ENCODE assay signal across 30 mouse cellular contexts in genomic region chr2:120147364-120147763, GRCm38 (mm10). TPM values are rescaled to one million over a fixed set of nuclear protein-coding genes. Genes with fewer than 3 reads are reported as not detected.
DNase-seq lines count a peak whose midpoint lies in the region; ATAC-seq and TF ChIP-seq lines count a peak whose summit lies in the region.
"Had no signal": no experiment of that assay in that cellular context is flagged by ENCODE, and none has a peak within 500 bp of the region (broad histone marks: within the 10 kb centered on the region; RNA-seq: fewer than 3 reads in every experiment).

No protein-coding gene starts in this region.

- H3K9me3 ChIP-seq in heart, embryonic 12.5 days (replicated peaks), result no peaks in the 10 kb centered on the region
- H3K9me3 ChIP-seq in heart, embryonic 16.5 days (replicated peaks; ENCODE audit: control insufficient read depth, low read length), result no peaks in the 10 kb centered on the region
- H3K9me3 ChIP-seq: embryonic facial prominence, embryonic 10.5 days; embryonic facial prominence, embryonic 15.5 days; hindbrain, embryonic 12.5 days; intestine, embryonic 15.5 days; limb, embryonic 10.5 days; limb, embryonic 15.5 days; liver, embryonic 13.5 days; midbrain, embryonic 15.5 days had no signal

- H3K4me3 ChIP-seq in heart, embryonic 12.5 days, result no peak overlapping the region
- no peak overlapping the region for H3K4me3 ChIP-seq in heart, embryonic 16.5 days (ENCODE audit: low read length)
- H3K4me3 ChIP-seq in cerebellum, adult 2 months (replicated peaks; ENCODE audit: insufficient read depth, low read depth, low read length), result no peak overlapping the region
- H3K4me3 ChIP-seq: embryonic facial prominence, embryonic 10.5 days; embryonic facial prominence, embryonic 15.5 days; hindbrain, embryonic 12.5 days; intestine, embryonic 15.5 days; limb, embryonic 10.5 days; limb, embryonic 15.5 days; liver, embryonic 13.5 days; midbrain, embryonic 15.5 days had no signal

- H3K36me3 ChIP-seq in heart, embryonic 12.5 days, result peaks cover 26% of the 10 kb centered on the region
- peaks cover 11% of the 10 kb centered on the region; the same call in 1 of the 2 replicates for H3K36me3 ChIP-seq in heart, embryonic 16.5 days (ENCODE audit: control insufficient read depth, insufficient read depth)
- H3K36me3 ChIP-seq: embryonic facial prominence, embryonic 10.5 days; embryonic facial prominence, embryonic 15.5 days; hindbrain, embryonic 12.5 days; intestine, embryonic 15.5 days; limb, embryonic 10.5 days; limb, embryonic 15.5 days; liver, embryonic 13.5 days; midbrain, embryonic 15.5 days had no signal

- 18% methylated on average over 2 of the region's 2 CpGs for WGBS in heart, embryonic 12.5 days
- 15% methylated on average over 2 of the region's 2 CpGs for WGBS in heart, embryonic 16.5 days
- WGBS in cerebellum, adult 2 months, result 72% methylated on average over 2 of the region's 2 CpGs

- intact Hi-C loops in heart, postnatal 25 days (cut with DNase I), result no loop called here

- no peak overlapping the region for H3K9ac ChIP-seq in heart, embryonic 12.5 days
- 0 out of 2 replicates have a peak overlapping the region, but pooled peaks have one; percentile 5 for H3K9ac ChIP-seq in heart, embryonic 16.5 days (ENCODE audit: low read length)
- H3K9ac ChIP-seq: embryonic facial prominence, embryonic 15.5 days; hindbrain, embryonic 12.5 days; intestine, embryonic 15.5 days; limb, embryonic 15.5 days; liver, embryonic 13.5 days; midbrain, embryonic 15.5 days had no signal

- TF ChIP-seq CTCF in cerebellum, adult 2 months (IDR thresholded peaks at IDR 0.05; ENCODE audit: borderline replicate concordance, insufficient read depth, low read depth, low read length), result no peak

- no peak for TF ChIP-seq POLR2A in cerebellum, adult 2 months (IDR thresholded peaks at IDR 0.05; ENCODE audit: borderline replicate concordance, insufficient read depth, low read length)

- H3K4me2 ChIP-seq in heart, embryonic 12.5 days, result no peak overlapping the region
- peak overlapping the region; percentile 45 for H3K4me2 ChIP-seq in heart, embryonic 16.5 days (ENCODE audit: low read depth, low read length)
- H3K4me2 ChIP-seq: embryonic facial prominence, embryonic 15.5 days; hindbrain, embryonic 12.5 days; intestine, embryonic 15.5 days; limb, embryonic 15.5 days; liver, embryonic 13.5 days; midbrain, embryonic 15.5 days had no signal

- no peak for ATAC-seq in heart, embryonic 12.5 days (ENCODE audit: insufficient number of reproducible peaks, low FRiP score)
- no peak for ATAC-seq in heart, embryonic 16.5 days (replicated peaks; ENCODE audit: extremely low read depth, insufficient read depth, low FRiP score)
- ATAC-seq: forebrain, embryonic 14.5 days; hindbrain, postnatal 0 days; intestine, embryonic 15.5 days; lung, postnatal 0 days; midbrain, embryonic 15.5 days; Patski had no signal

- peaks cover 36% of the 10 kb centered on the region for H3K4me1 ChIP-seq in heart, embryonic 12.5 days (replicated peaks)
- H3K4me1 ChIP-seq in heart, embryonic 16.5 days (ENCODE audit: control insufficient read depth, insufficient read depth, low read length), result peaks cover 34% of the 10 kb centered on the region
- H3K4me1 ChIP-seq in cerebellum, adult 2 months (ENCODE audit: control insufficient read depth, insufficient read depth, low read length), result no peaks in the 10 kb centered on the region
- H3K4me1 ChIP-seq: embryonic facial prominence, embryonic 15.5 days; hindbrain, embryonic 12.5 days; limb, embryonic 10.5 days; limb, embryonic 15.5 days; midbrain, embryonic 15.5 days had no signal

- DNase-seq in heart, postnatal 25 days (ENCODE audit: low spot score), result no peak
- peak; percentile 32 for DNase-seq in 3134 (ENCODE audit: extremely low read depth, insufficient read length, low spot score)
- DNase-seq in 3T3-L1 (ENCODE audit: low read depth, low spot score), result peak; percentile 38
- DNase-seq in cerebellum, adult 2 months, result no peak
- no peak for DNase-seq in thymus, postnatal 10 days (ENCODE audit: low spot score in 2 of 2)
- DNase-seq: adrenal gland, adult 2 months; cerebellum, adult 8-10 months; cerebellum, postnatal 25 days; gastrocnemius, postnatal 14 days; kidney, adult 8-10 months; kidney, postnatal 10 days; layer of hippocampus, postnatal 36 days; liver, embryonic 13.5 days; lung, adult 18-20 months; spleen, adult 18-20 months; thymus, postnatal 25 days had no signal

- peak overlapping the region; percentile 88 for H3K27ac ChIP-seq in heart, embryonic 12.5 days (ENCODE audit: poor library complexity, severe bottlenecking)
- H3K27ac ChIP-seq in heart, embryonic 16.5 days (ENCODE audit: low read length), result peak overlapping the region; percentile 95
- H3K27ac ChIP-seq in cerebellum, adult 2 months (ENCODE audit: insufficient read depth, low read length), result no peak overlapping the region
- H3K27ac ChIP-seq: embryonic facial prominence, embryonic 10.5 days; embryonic facial prominence, embryonic 15.5 days; hindbrain, embryonic 12.5 days; hindbrain, postnatal 0 days; intestine, embryonic 15.5 days; limb, embryonic 10.5 days; limb, embryonic 15.5 days; liver, embryonic 13.5 days; macrophage; midbrain, embryonic 15.5 days had no signal

- H3K27me3 ChIP-seq in heart, embryonic 12.5 days (replicated peaks), result no peaks in the 10 kb centered on the region
- no peaks in the 10 kb centered on the region for H3K27me3 ChIP-seq in heart, embryonic 16.5 days (ENCODE audit: control insufficient read depth, insufficient read depth, low read length)
- no peaks in the 10 kb centered on the region for H3K27me3 ChIP-seq in cerebellum, adult 2 months (ENCODE audit: control insufficient read depth, insufficient read depth, low read length)
- H3K27me3 ChIP-seq: embryonic facial prominence, embryonic 15.5 days; hindbrain, embryonic 12.5 days; intestine, embryonic 15.5 days; limb, embryonic 15.5 days; liver, embryonic 13.5 days; midbrain, embryonic 15.5 days; Patski had no signal

RNA-seq across cellular contexts. Expression of gene Ehd4, which starts 7.0 kb away (rescaled TPM):
- 159 and 186 TPM in 2 replicates for polyA plus RNA-seq in heart, embryonic 12.5 days (2016; fragmentation: Nextera tagmentation; extraction: Ambion mirVana)
- total RNA-seq in heart, postnatal 25 days (2021), result 100 to 1,000 TPM; 377 to 459 TPM
- polyA plus RNA-seq in heart, embryonic 16.5 days (2015; fragmentation: Nextera tagmentation; extraction: Ambion mirVana), result 163 and 195 TPM in 2 replicates
- 13.2 and 14.3 TPM in 2 replicates for polyA plus RNA-seq in cerebellum, adult 2 months (2012; rRNA removed)

Comparison
In these comparisons a context has a peak if more than half of its experiments do, and no peak if none do; other contexts are left out.
1. DNase-seq: peak in 3134 (single experiment) and 3T3-L1 (single experiment); none in heart, postnatal 25 days (single experiment), cerebellum, adult 2 months (0 of 2) and thymus, postnatal 10 days (0 of 2).
2. RNA of gene Ehd4, which starts 7.0 kb away (polyA plus RNA-seq): 163 to 195 TPM in heart, embryonic 16.5 days and 159 to 186 TPM in heart, embryonic 12.5 days; 13.2 to 14.3 TPM in cerebellum, adult 2 months; every median in the first group is over 10 times any median in the second.